Mouse (Mus musculus) CH12.LX (cell line): ENCODE results near the gene Ncoa4. TPM values are rescaled to one million over a fixed set of nuclear protein-coding genes. Genes with fewer than 3 reads are reported as not detected.
"Not testable (repeated sequence)": the region's sequence is repeated elsewhere in the genome, so short reads cannot be mapped to it uniquely, and the experiment has no call there.

Experiments used
- DNase-seq: peaks from one replicate; pipeline ENCODE4 v3.0.0-alpha.2; 2013; ENCODE audit errors: extremely low read depth
- H3K27ac ChIP-seq: 2 replicates; pipeline ENCODE4 v1.5.1; 2012; ENCODE audit warnings: low read depth, mild to moderate bottlenecking, control low read depth, moderate library complexity; ENCODE audit not compliant: insufficient read depth
- H3K27me3 ChIP-seq: replicated peaks from 2 replicates; pipeline ENCODE3; 2012; ENCODE audit warnings: inconsistent platforms
- H3K36me3 ChIP-seq, 2 experiments: replicated peaks in 1 of 2; 2 replicates each; pipeline versions ENCODE3 to v1.6.1; 2012; ENCODE audit warnings: inconsistent platforms in 1 of 2, low read length in 1 of 2, mild to moderate bottlenecking in 1 of 2, mixed read lengths in 1 of 2, moderate library complexity in 1 of 2; ENCODE audit not compliant: control insufficient read depth in 1 of 2, insufficient read depth in 1 of 2
- H3K4me1 ChIP-seq, 2 experiments: 2 replicates each; pipeline ENCODE4 v1.6.1; 2012; ENCODE audit warnings: inconsistent platforms in 1 of 2, moderate library complexity in 1 of 2; ENCODE audit not compliant: insufficient read depth in 2 of 2, control insufficient read depth in 1 of 2
- H3K4me2 ChIP-seq: 2 replicates; pipeline ENCODE4 v1.6.1; 2012; ENCODE audit warnings: low read depth, mild to moderate bottlenecking, control low read depth; ENCODE audit not compliant: poor library complexity, insufficient read depth, severe bottlenecking
- H3K4me3 ChIP-seq, 3 experiments: fragments of 150-350 bp in 1 of 3; sonication (generic) in 1 of 3; replicated peaks in 1 of 3; 2 replicates each; pipeline versions ENCODE3 to v1.5.1; 2011 to 2012; ENCODE audit warnings: low read depth in 2 of 3, low read length in 2 of 3, mild to moderate bottlenecking in 2 of 3, moderate library complexity in 2 of 3, control low read depth in 1 of 3, improper control_type of control experiment in 1 of 3, inconsistent platforms in 1 of 3, mixed read lengths in 1 of 3; ENCODE audit not compliant: poor library complexity in 1 of 3
- H3K79me2 ChIP-seq: replicated peaks from 2 replicates; pipeline ENCODE4 v1.6.1; 2012; ENCODE audit warnings: mild to moderate bottlenecking, moderate library complexity; ENCODE audit not compliant: control insufficient read depth, poor library complexity, insufficient read depth, severe bottlenecking; ENCODE audit errors: extremely low read depth
- H3K9ac ChIP-seq: 2 replicates; pipeline ENCODE4 v1.6.1; 2012; ENCODE audit warnings: low read depth, mild to moderate bottlenecking, control low read depth, moderate library complexity; ENCODE audit not compliant: insufficient read depth
- H3K9me3 ChIP-seq: replicated peaks from 2 replicates; pipeline ENCODE3; 2012; ENCODE audit warnings: low read length, inconsistent platforms, mixed read lengths
- BHLHE40 ChIP-seq: IDR thresholded peaks from 2 replicates; pipeline ENCODE4 v1.6.1; 2011; ENCODE audit warnings: mild to moderate bottlenecking, low read depth, low read length, improper control_type of control experiment
- CTCF ChIP-seq, 2 experiments: IDR thresholded peaks in 1 of 2; conservative IDR thresholded peaks in 1 of 2; 2 replicates each; pipeline ENCODE4 v1.5.1; 2011 to 2012; ENCODE audit warnings: low read depth in 2 of 2, low read length in 2 of 2, improper control_type of control experiment in 1 of 2, inconsistent platforms in 1 of 2, mild to moderate bottlenecking in 1 of 2, moderate library complexity in 1 of 2
- E2F4 ChIP-seq: IDR thresholded peaks from 2 replicates; pipeline ENCODE4 v1.6.1; 2011; ENCODE audit warnings: low read depth, low read length, improper control_type of control experiment; ENCODE audit not compliant: insufficient replicate concordance
- ELF1 ChIP-seq: IDR thresholded peaks from 2 replicates; pipeline ENCODE4 v1.6.1; 2014; ENCODE audit warnings: low read depth, mild to moderate bottlenecking, inconsistent platforms, low read length, improper control_type of control experiment
- IRF4 ChIP-seq: IDR thresholded peaks from 2 replicates; pipeline ENCODE4 v1.6.1; 2014; ENCODE audit warnings: low read depth, mild to moderate bottlenecking, inconsistent platforms, low read length, improper control_type of control experiment
- JUND ChIP-seq: conservative IDR thresholded peaks from 2 replicates; pipeline ENCODE4 v1.6.1; 2011; ENCODE audit warnings: low read depth, low read length, improper control_type of control experiment
- KAT2A ChIP-seq: IDR thresholded peaks from 2 replicates; pipeline ENCODE4 v1.6.1; 2012; ENCODE audit warnings: low read length, improper control_type of control experiment, inconsistent platforms; ENCODE audit not compliant: insufficient replicate concordance
- MAFK ChIP-seq: IDR thresholded peaks from 2 replicates; pipeline ENCODE4 v1.6.1; 2011; ENCODE audit warnings: low read length, improper control_type of control experiment; ENCODE audit not compliant: insufficient replicate concordance
- MAX ChIP-seq: IDR thresholded peaks from 2 replicates; pipeline ENCODE4 v1.6.1; 2011; ENCODE audit warnings: low read length, improper control_type of control experiment
- MAZ ChIP-seq: IDR thresholded peaks from 2 replicates; pipeline ENCODE4 v1.6.1; 2012; ENCODE audit warnings: low read depth, mild to moderate bottlenecking, inconsistent platforms, low read length, improper control_type of control experiment, moderate library complexity
- MEF2A ChIP-seq: IDR thresholded peaks from 2 replicates; pipeline ENCODE4 v1.6.1; 2014; ENCODE audit warnings: low read depth, mild to moderate bottlenecking, inconsistent platforms, low read length, improper control_type of control experiment, borderline replicate concordance
- MXI1 ChIP-seq: IDR thresholded peaks from 2 replicates; pipeline ENCODE4 v1.6.1; 2011; ENCODE audit warnings: mild to moderate bottlenecking, low read depth, low read length, improper control_type of control experiment
- NELFE ChIP-seq: IDR thresholded peaks from 2 replicates; pipeline ENCODE4 v1.6.1; 2011; ENCODE audit warnings: low read depth, low read length, improper control_type of control experiment
- POLR2A ChIP-seq: IDR thresholded peaks from 2 replicates; pipeline ENCODE4 v1.6.1; 2011; ENCODE audit warnings: low read depth, mild to moderate bottlenecking, improper control_type of control experiment, low read length
- POLR2AphosphoS2 ChIP-seq: IDR thresholded peaks from 2 replicates; pipeline ENCODE4 v1.6.1; 2011; ENCODE audit warnings: low read depth, low read length, improper control_type of control experiment
- RAD21 ChIP-seq: IDR thresholded peaks from 2 replicates; pipeline ENCODE4 v1.6.1; 2011; ENCODE audit warnings: low read depth, mild to moderate bottlenecking, low read length, improper control_type of control experiment, moderate library complexity
- SIN3A ChIP-seq: IDR thresholded peaks from 2 replicates; pipeline ENCODE4 v1.6.1; 2012; ENCODE audit warnings: low read length, improper control_type of control experiment, inconsistent platforms
- SMC3 ChIP-seq: IDR thresholded peaks from 2 replicates; pipeline ENCODE4 v1.6.1; 2011; ENCODE audit warnings: low read depth, low read length, improper control_type of control experiment
- TBP ChIP-seq: conservative IDR thresholded peaks from 2 replicates; pipeline ENCODE4 v1.6.1; 2011; ENCODE audit warnings: low read depth, low read length, improper control_type of control experiment
- USF2 ChIP-seq: conservative IDR thresholded peaks from 2 replicates; pipeline ENCODE4 v1.6.1; 2011; ENCODE audit warnings: low read depth, low read length, improper control_type of control experiment
- ZMIZ1 ChIP-seq: IDR thresholded peaks from 2 replicates; pipeline ENCODE4 v1.6.1; 2012; ENCODE audit warnings: low read depth, mild to moderate bottlenecking, inconsistent platforms, low read length, improper control_type of control experiment
- dilution Hi-C: fragments of 300-500 bp; cut with MboI; formaldehyde crosslinking; loops from 2 replicates; pipeline ENCODE4 v1.14.3; 2020; ENCODE audit warnings: low sequenced_read_pairs; ENCODE audit not compliant: extremely low pct_unique_long_range_greater_than_20kb, extremely low pct_ligation_motif_present
- in situ Hi-C: fragments of 300-500 bp; cut with MboI; formaldehyde crosslinking; loops from 3 replicates; pipeline ENCODE4 v1.14.3; 2019; ENCODE audit warnings: low sequenced_read_pairs, low pct_ligation_motif_present, low pct_unique_long_range_greater_than_20kb, mixed read lengths
- polyA plus RNA-seq: library from polyadenylated mRNA; unstranded; fragments of >175 nt; gene quantifications from 2 replicates; pipeline ENCODE4 v1.2.1, GENCODE M21; 2012; ENCODE audit warnings: low read depth; ENCODE audit not compliant: insufficient read length
- total RNA-seq, 2 experiments: library from RNA; depleted of rRNA; stranded (reverse); fragments of 300-350 nt in 1 of 2; fragments of >200 nt in 1 of 2; gene quantifications; 2 replicates each; pipeline ENCODE4 v1.2.3; 2012 to 2014

Gene Ncoa4
- total and polyA plus RNA-seq, 3 experiments = 41.6 to 102 (median 63.9) TPM

- H3K4me2 ChIP-seq = no peak overlapping the region
- no peak overlapping the region for H3K27ac ChIP-seq
- no peaks in the 10 kb centered on the region for H3K9me3 ChIP-seq
- no peaks in the 10 kb centered on the region for H3K27me3 ChIP-seq
- in situ Hi-C loops (no loop called here), dilution Hi-C loops (no loop called here)
- no peaks in the 10 kb centered on the region for H3K36me3 ChIP-seq
- TF ChIP-seq SMC3 = peak; percentile 68
- peak; percentile 60 for TF ChIP-seq RAD21
- no peak for TF ChIP-seq SIN3A
- peak; percentile 59 to 78 for TF ChIP-seq CTCF (conservative IDR thresholded peaks at IDR 0.05 in 1 of 2, IDR thresholded peaks at IDR 0.05 in 1 of 2; ENCODE audit: low read depth in 2 of 2, low read length in 2 of 2)
- H3K9ac ChIP-seq = no peak overlapping the region
- no peak overlapping the region for H3K4me3 ChIP-seq
- DNase-seq = peak; percentile 72
- H3K79me2 ChIP-seq = no peaks in the 10 kb centered on the region
- peaks cover 0 to 7% of the 10 kb centered on the region in 2 experiments; a peak in 1 of 4 replicates for H3K4me1 ChIP-seq
These were observed 37.7 kb upstream of the Ncoa4 start for GRCm38 (mm10) chr14:32121920-32122315.

GRCm38 (mm10) chr14:32124261-32124660 lies 35.4 kb upstream of the Ncoa4 start:
- no peak overlapping the region for H3K4me2 ChIP-seq
- DNase-seq = no peak
- TF ChIP-seq MAFK = no peak
- no peak for TF ChIP-seq USF2
- no peak for TF ChIP-seq POLR2A
- no peak for TF ChIP-seq MEF2A
- TF ChIP-seq SIN3A = no peak
- no peak for TF ChIP-seq E2F4
- no peak for TF ChIP-seq ZMIZ1
- TF ChIP-seq MAX = no peak
- no peak for TF ChIP-seq POLR2AphosphoS2
- no peak for TF ChIP-seq KAT2A
- TF ChIP-seq TBP = no peak
- no peak for TF ChIP-seq BHLHE40
- TF ChIP-seq ELF1 = no peak
- TF ChIP-seq RAD21 = no peak
- TF ChIP-seq MXI1 = no peak
- no peak for TF ChIP-seq IRF4
- TF ChIP-seq MAZ = no peak
- no peak for TF ChIP-seq JUND
- TF ChIP-seq NELFE = no peak
- H3K9ac ChIP-seq = no peak overlapping the region
- H3K27me3 ChIP-seq = peaks cover 3% of the 10 kb centered on the region
- dilution Hi-C loops (no loop called here), in situ Hi-C loops (no loop called here)
- H3K4me3 ChIP-seq = no peak overlapping the region
- H3K36me3 ChIP-seq = no peaks in the 10 kb centered on the region
- no peaks in the 10 kb centered on the region for H3K9me3 ChIP-seq
- H3K27ac ChIP-seq = no peak overlapping the region
- H3K79me2 ChIP-seq = no peaks in the 10 kb centered on the region
- peaks cover 0 to 7% of the 10 kb centered on the region in 2 experiments; a peak in 1 of 4 replicates for H3K4me1 ChIP-seq

GRCm38 (mm10) chr14:32125256-32125655 lies 34.4 kb upstream of the Ncoa4 start:
- H3K27ac ChIP-seq, H3K4me3 ChIP-seq, DNase-seq, dilution Hi-C loops, in situ Hi-C loops, H3K9me3 ChIP-seq, H3K79me2 ChIP-seq, H3K27me3 ChIP-seq, H3K4me2 ChIP-seq, H3K4me1 ChIP-seq, H3K9ac ChIP-seq, H3K36me3 ChIP-seq: not testable (repeated sequence)
